Mouse (Mus musculus) forebrain, embryonic 13.5 days (tissue): ENCODE measurements at regions not wholly inside any gene's neighbourhood (a gene's known extent, or its start where the extent isn't known, plus 50 kb on each side); places are given as distances from the start of the nearest gene placed in this dataset.

Source experiments
- ATAC-seq: fragments of 200-750 bp; cut with Nextera tagmentation; 2 replicates; pipeline ENCODE4 v1.8.0; 2017
- H3K27ac ChIP-seq: fragments of 300-500 bp; sonication (generic); 2 replicates; pipeline ENCODE4 v1.5.1; 2015; ENCODE audit warnings: inconsistent platforms, mild to moderate bottlenecking, moderate library complexity
- H3K27me3 ChIP-seq: fragments of 300-500 bp; sonication (generic); 2 replicates; pipeline ENCODE4 v1.6.1; 2015; ENCODE audit warnings: mild to moderate bottlenecking, inconsistent platforms
- H3K36me3 ChIP-seq: fragments of 300-500 bp; sonication (generic); 2 replicates; pipeline ENCODE4 v1.6.1; 2015; ENCODE audit warnings: mild to moderate bottlenecking, inconsistent platforms; ENCODE audit not compliant: poor library complexity, severe bottlenecking
- H3K4me1 ChIP-seq: fragments of 300-500 bp; sonication (generic); 2 replicates; pipeline ENCODE4 v1.6.1; 2015; ENCODE audit warnings: inconsistent platforms
- H3K4me2 ChIP-seq: fragments of 300-500 bp; sonication (generic); 2 replicates; pipeline ENCODE4 v1.6.1; 2015; ENCODE audit warnings: inconsistent platforms, mild to moderate bottlenecking, moderate library complexity
- H3K4me3 ChIP-seq: fragments of 300-500 bp; sonication (generic); 2 replicates; pipeline ENCODE4 v1.5.1; 2015; ENCODE audit warnings: mild to moderate bottlenecking, inconsistent platforms
- H3K9ac ChIP-seq: fragments of 300-500 bp; sonication (generic); 2 replicates; pipeline ENCODE4 v1.6.1; 2015; ENCODE audit warnings: mild to moderate bottlenecking, inconsistent platforms
- H3K9me3 ChIP-seq: fragments of 300-500 bp; sonication (generic); replicated peaks from 2 replicates; pipeline ENCODE4 v1.6.1; 2016; ENCODE audit warnings: inconsistent platforms
- WGBS: fragments of 180-500 bp; shearing (Covaris S2); methylation state at CpG from one replicate; pipeline ENCODE4 v1.1.7; 2015; 5-methylcytosine and 5-hydroxymethylcytosine counted together

DNA sequence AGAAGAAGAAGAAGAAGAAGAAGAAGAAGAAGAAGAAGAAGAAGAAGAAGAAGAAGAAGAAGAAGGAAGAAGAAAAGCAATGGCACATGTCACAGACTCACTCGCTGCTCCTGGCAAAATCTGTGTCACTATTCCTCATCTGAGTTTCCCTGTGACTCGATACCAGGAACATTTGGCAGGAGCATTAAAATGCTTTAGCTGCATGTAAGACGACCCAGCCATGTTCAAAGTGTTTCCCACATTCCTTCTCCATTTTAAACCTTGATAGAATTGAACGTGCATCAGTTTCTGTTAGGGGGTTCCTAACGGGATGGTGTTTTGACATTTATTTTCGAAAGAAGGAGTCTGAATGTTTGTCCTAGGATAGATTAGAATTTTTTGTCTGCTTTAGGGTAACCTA, 51.2 kb upstream of the Pja2 start:
- Histone ChIP-seq H3K27ac (no peak overlapping the region), H3K36me3 (no peaks in the 10 kb centered on the region), H3K9me3 (no peaks in the 10 kb centered on the region), H3K9ac (no peak overlapping the region), H3K27me3 (no peaks in the 10 kb centered on the region), H3K4me3 (no peak overlapping the region), H3K4me1 (no peaks in the 10 kb centered on the region), H3K4me2 (no peak overlapping the region)
- ATAC-seq, result no peak
- 81% methylated on average over 6 of the region's 6 CpGs for WGBS

GRCm38 (mm10) chr17:64383600-64383999, 51.9 kb upstream of the Pja2 start:
- Histone ChIP-seq H3K27ac (no peak overlapping the region), H3K9ac (no peak overlapping the region), H3K36me3 (no peaks in the 10 kb centered on the region), H3K4me2 (no peak overlapping the region), H3K27me3 (no peaks in the 10 kb centered on the region), H3K4me1 (no peaks in the 10 kb centered on the region), H3K9me3 (no peaks in the 10 kb centered on the region), H3K4me3 (no peak overlapping the region)
- WGBS, result 92% methylated on average over 11 of the region's 11 CpGs
- ATAC-seq, result no peak

- no peaks in the 10 kb centered on the region for H3K4me1 ChIP-seq
- WGBS, result 78% methylated on average over 1 of the region's 1 CpGs
- no peak for ATAC-seq
Observed at GRCm38 (mm10) chr17:64390349-64390748, 58.6 kb upstream of the Pja2 start.

DNA sequence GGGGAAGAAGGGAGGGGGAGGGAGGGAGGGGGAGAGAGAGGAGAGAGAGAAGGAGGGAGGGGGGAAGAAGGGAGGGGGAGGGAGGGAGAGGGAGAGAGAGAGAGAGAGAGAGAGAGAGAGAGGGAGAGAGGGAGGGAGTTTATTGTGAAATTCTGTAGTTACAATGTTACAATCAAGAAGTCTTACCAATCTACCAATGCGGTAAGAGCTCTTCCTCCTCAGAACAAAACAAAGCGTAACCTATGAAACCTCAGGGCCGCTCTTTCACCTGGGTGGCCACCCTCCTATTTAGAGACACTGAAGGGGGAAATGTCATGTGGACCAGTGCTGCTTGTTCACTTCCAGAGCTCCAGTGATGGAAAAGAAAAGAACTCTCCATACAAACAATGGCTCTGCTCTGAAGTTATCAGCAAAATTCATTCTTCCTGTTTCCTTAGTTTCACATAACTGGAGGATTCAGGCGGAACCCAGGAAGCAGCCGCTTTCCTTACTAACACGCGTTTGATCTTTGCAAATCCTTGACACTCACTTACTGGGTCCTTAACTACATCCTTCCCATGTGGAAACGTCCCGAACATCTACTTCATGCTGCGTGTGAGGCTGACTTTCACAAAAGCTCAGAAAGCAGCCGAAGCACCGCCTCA, 65.7 kb upstream of the Pja2 start:
- Histone ChIP-seq H3K27ac (no peak overlapping the region), H3K4me2 (no peak overlapping the region), H3K36me3 (no peaks in the 10 kb centered on the region), H3K9ac (no peak overlapping the region), H3K9me3 (no peaks in the 10 kb centered on the region), H3K27me3 (no peaks in the 10 kb centered on the region), H3K4me3 (no peak overlapping the region), H3K4me1 (no peaks in the 10 kb centered on the region)
- WGBS, result 61% methylated on average over 12 of the region's 12 CpGs
- ATAC-seq, result no peak

More at GRCm38 (mm10) chr17:64390349-64390748, 58.6 kb upstream of the Pja2 start:
- Histone ChIP-seq H3K9me3 (no peaks in the 10 kb centered on the region), H3K4me2 (no peak overlapping the region), H3K27ac (no peak overlapping the region), H3K27me3 (no peaks in the 10 kb centered on the region), H3K36me3 (no peaks in the 10 kb centered on the region), H3K9ac (no peak overlapping the region), H3K4me3 (no peak overlapping the region)

- Histone ChIP-seq H3K9me3 (no peaks in the 10 kb centered on the region), H3K4me1 (no peaks in the 10 kb centered on the region), H3K27ac (no peak overlapping the region), H3K27me3 (no peaks in the 10 kb centered on the region), H3K4me2 (no peak overlapping the region), H3K36me3 (no peaks in the 10 kb centered on the region), H3K9ac (no peak overlapping the region), H3K4me3 (no peak overlapping the region)
- 81% methylated on average over 9 of the region's 9 CpGs for WGBS
- ATAC-seq, result no peak
Observed at GRCm38 (mm10) chr17:64398114-64398692, 66.5 kb upstream of the Pja2 start.

GRCm38 (mm10) chr17:64398708-64399107, 67.0 kb upstream of the Pja2 start:
- ATAC-seq, result no peak
- 80% methylated on average over 3 of the region's 3 CpGs for WGBS
- no peak overlapping the region for H3K4me2 ChIP-seq
- no peaks in the 10 kb centered on the region for H3K4me1 ChIP-seq
- H3K27ac ChIP-seq, result no peak overlapping the region
- H3K9ac ChIP-seq, result no peak overlapping the region
- no peaks in the 10 kb centered on the region for H3K36me3 ChIP-seq
- H3K27me3 ChIP-seq, result no peaks in the 10 kb centered on the region
- H3K4me3 ChIP-seq, result no peak overlapping the region
- no peaks in the 10 kb centered on the region for H3K9me3 ChIP-seq

DNA sequence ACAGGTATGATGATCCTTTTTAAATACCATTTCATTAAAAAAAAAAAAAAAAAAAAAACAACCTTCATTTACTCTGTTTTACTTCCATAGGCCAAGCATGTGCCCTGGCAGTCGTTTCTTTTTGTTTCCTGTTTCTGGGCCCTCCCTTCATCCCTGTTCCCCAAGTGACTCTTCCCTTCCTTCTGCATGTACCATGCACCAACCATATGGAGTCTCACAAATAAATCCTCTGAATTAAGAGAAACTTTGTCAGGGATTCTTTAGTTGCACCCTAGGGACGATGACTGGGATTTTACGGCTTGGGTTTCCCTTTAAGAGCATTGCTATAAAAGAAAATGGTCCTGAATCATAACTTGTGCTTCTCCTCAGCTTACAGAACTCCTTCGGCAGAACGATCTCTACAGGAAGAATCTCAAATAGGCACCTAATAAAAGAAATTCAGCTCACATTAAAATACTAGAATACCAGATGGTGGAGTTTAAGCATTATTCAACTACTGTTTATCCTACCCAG, 75.1 kb upstream of the Pja2 start:
- ATAC-seq, result no peak; the same call in 1 of the 2 replicates
- 74% methylated on average over 5 of the region's 5 CpGs for WGBS
- Histone ChIP-seq H3K9me3 (no peaks in the 10 kb centered on the region), H3K4me2 (no peak overlapping the region), H3K27me3 (no peaks in the 10 kb centered on the region), H3K4me3 (no peak overlapping the region), H3K36me3 (no peaks in the 10 kb centered on the region), H3K4me1 (peaks cover 6% of the 10 kb centered on the region; the same call in 1 of the 2 replicates), H3K27ac (no peak overlapping the region), H3K9ac (no peak overlapping the region)

GRCm38 (mm10) chr17:64407255-64408011, 75.7 kb upstream of the Pja2 start:
- Histone ChIP-seq H3K4me3 (no peak overlapping the region), H3K4me2 (no peak overlapping the region), H3K9me3 (no peaks in the 10 kb centered on the region), H3K36me3 (no peaks in the 10 kb centered on the region), H3K27me3 (no peaks in the 10 kb centered on the region), H3K4me1 (peaks cover 6% of the 10 kb centered on the region; the same call in 1 of the 2 replicates), H3K9ac (no peak overlapping the region), H3K27ac (no peak overlapping the region)
- peak; percentile 75 for ATAC-seq
- 64% methylated on average over 13 of the region's 13 CpGs for WGBS

DNA sequence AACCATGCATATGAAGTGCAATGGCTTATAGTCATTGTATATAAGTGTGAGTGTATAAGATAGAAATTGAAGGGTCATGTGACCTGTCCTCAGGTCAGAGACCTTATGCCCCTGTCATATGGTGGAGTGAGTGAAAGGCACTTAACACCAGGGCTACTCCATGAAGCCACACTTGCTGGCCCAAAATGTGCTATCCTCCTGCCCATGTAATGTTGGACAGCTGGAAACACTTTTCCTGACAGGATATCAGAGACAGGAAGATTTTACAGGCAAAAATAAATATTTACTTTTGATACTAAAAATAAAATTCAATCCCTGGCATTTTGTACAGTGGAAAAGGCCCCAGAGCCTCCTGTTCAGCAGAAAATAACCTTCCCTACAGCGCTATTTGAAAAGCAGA, 94.1 kb upstream of the Pja2 start:
- Histone ChIP-seq H3K27me3 (no peaks in the 10 kb centered on the region), H3K9ac (no peak overlapping the region), H3K4me1 (no peaks in the 10 kb centered on the region), H3K4me3 (no peak overlapping the region), H3K4me2 (no peak overlapping the region), H3K9me3 (no peaks in the 10 kb centered on the region), H3K27ac (no peak overlapping the region), H3K36me3 (no peaks in the 10 kb centered on the region)
- 90% methylated on average over 1 of the region's 1 CpGs for WGBS
- no peak for ATAC-seq

DNA sequence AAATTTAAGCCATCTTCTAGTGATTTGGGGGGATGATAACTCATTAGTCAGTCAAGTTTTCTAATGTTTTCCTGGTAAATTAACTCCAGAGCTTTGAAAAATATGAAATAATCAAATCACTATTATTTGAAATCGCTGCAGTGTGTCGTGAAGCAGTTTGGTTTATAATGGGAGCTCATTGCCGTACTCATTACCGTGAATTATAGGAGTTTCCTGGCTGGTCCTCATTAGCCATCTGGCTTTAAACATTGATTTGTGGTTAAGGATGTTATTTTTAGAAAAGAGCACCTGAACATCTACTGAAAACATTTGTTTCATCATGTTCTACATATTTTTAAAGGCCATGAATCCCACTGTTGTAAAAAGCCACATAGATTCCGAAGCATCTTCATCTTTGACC, 94.8 kb upstream of the Pja2 start:
- H3K36me3 ChIP-seq, result no peaks in the 10 kb centered on the region
- H3K4me3 ChIP-seq, result no peak overlapping the region
- no peak overlapping the region for H3K9ac ChIP-seq
- no peaks in the 10 kb centered on the region for H3K4me1 ChIP-seq
- H3K9me3 ChIP-seq, result no peaks in the 10 kb centered on the region
- no peak overlapping the region for H3K4me2 ChIP-seq
- no peaks in the 10 kb centered on the region for H3K27me3 ChIP-seq
- no peak for ATAC-seq
- H3K27ac ChIP-seq, result no peak overlapping the region
- WGBS, result 47% methylated on average over 5 of the region's 5 CpGs

DNA sequence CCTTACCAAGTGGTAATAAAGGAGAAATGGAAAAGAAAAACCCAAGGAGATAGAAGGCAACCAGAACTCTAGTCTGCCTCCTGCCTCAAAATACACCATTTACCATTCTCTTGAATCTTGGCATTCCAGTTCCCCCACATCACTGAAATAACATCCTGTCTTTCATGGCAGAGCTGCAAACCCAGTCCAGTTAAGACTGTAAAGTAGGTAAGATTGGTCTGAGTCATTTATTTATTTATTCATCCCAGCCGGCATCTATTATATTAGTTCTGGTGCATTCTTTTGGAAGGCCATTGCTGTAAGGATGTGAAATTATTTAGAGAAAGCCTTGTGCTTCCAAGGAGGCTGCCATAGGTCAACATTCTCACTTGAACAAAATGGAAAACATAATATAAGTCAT, 107.9 kb upstream of the Pja2 start:
- H3K9me3 ChIP-seq, result peaks cover 4% of the 10 kb centered on the region; the same call in 1 of the 2 replicates
- no peak overlapping the region for H3K9ac ChIP-seq
- H3K27me3 ChIP-seq, result no peaks in the 10 kb centered on the region
- 92% methylated on average over 1 of the region's 1 CpGs for WGBS
- no peak overlapping the region for H3K4me2 ChIP-seq
- H3K4me3 ChIP-seq, result no peak overlapping the region
- no peak overlapping the region for H3K27ac ChIP-seq
- no peak for ATAC-seq
- H3K4me1 ChIP-seq, result no peaks in the 10 kb centered on the region
- H3K36me3 ChIP-seq, result no peaks in the 10 kb centered on the region

GRCm38 (mm10) chr17:64454736-64455135, 123.0 kb upstream of the Pja2 start:
- no peaks in the 10 kb centered on the region for H3K27me3 ChIP-seq
- H3K9ac ChIP-seq, result no peak overlapping the region
- no peak overlapping the region for H3K4me2 ChIP-seq
- no peaks in the 10 kb centered on the region; the same call in 1 of the 2 replicates for H3K9me3 ChIP-seq
- H3K4me1 ChIP-seq, result no peaks in the 10 kb centered on the region
- 71% methylated on average over 2 of the region's 2 CpGs for WGBS
- H3K36me3 ChIP-seq, result no peaks in the 10 kb centered on the region
- no peak overlapping the region for H3K27ac ChIP-seq
- no peak overlapping the region for H3K4me3 ChIP-seq
- no peak for ATAC-seq
